39 mouse cellular contexts compared by ENCODE assay signal in the genomic region with DNA sequence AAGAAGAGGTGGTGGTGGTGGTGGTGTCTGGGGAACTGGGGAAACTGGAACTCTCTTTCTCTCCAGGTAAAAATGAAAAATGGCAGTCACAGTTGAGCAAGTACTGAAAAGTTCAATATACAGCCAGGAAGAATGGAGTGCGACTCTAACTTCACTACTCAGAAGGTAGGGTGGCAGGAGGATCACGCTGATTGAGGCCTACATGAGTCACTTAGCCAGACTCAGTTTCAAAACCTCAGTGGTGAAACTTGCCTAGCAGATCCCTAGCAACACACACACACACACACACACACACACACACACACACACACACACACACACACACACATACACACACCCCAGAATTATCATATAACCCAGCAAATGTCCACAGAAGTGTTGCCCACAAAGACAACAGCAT. TPM values are rescaled to one million over a fixed set of nuclear protein-coding genes. Genes with fewer than 3 reads are reported as not detected.
A peak's percentile ranks its signal among the peaks of the same experiment; 100 is the strongest.
DNase-seq lines count a peak whose midpoint lies in the region; ATAC-seq and TF ChIP-seq lines count a peak whose summit lies in the region.
"Had no signal": no experiment of that assay in that cellular context is flagged by ENCODE, and none has a peak within 500 bp of the region (broad histone marks: within the 10 kb centered on the region; RNA-seq: fewer than 3 reads in every experiment).

No protein-coding gene starts in this region.

- H3K9ac ChIP-seq in hindbrain, postnatal 0 days (replicated peaks; ENCODE audit: low read length) = no peak overlapping the region
- H3K9ac ChIP-seq in kidney, embryonic 16.5 days (replicated peaks; ENCODE audit: low read length) = no peak overlapping the region
- H3K9ac ChIP-seq: embryonic facial prominence, embryonic 13.5 days; forebrain, embryonic 15.5 days; heart, embryonic 15.5 days; hindbrain, embryonic 12.5 days; limb, embryonic 15.5 days; liver, embryonic 13.5 days; midbrain, embryonic 13.5 days; neural tube, embryonic 13.5 days had no signal

- H3K36me3 ChIP-seq in hindbrain, postnatal 0 days (ENCODE audit: insufficient read depth, low read length) = 0 out of 2 replicates have a peak, but pooled peaks cover 3% of the 10 kb centered on the region
- no peaks in the 10 kb centered on the region for H3K36me3 ChIP-seq in kidney, embryonic 16.5 days (ENCODE audit: insufficient read depth, low read length)
- H3K36me3 ChIP-seq: heart, embryonic 15.5 days; neural tube, embryonic 13.5 days had no signal

- H3K4me3 ChIP-seq in hindbrain, postnatal 0 days (ENCODE audit: low read length) = no peak overlapping the region
- no peak overlapping the region for H3K4me3 ChIP-seq in kidney, embryonic 16.5 days (ENCODE audit: low read length)
- H3K4me3 ChIP-seq: embryonic facial prominence, embryonic 13.5 days; forebrain, embryonic 10.5 days; forebrain, embryonic 15.5 days; heart, embryonic 10.5 days; heart, embryonic 15.5 days; hindbrain, embryonic 12.5 days; limb, embryonic 10.5 days; limb, embryonic 15.5 days; liver, embryonic 13.5 days; midbrain, embryonic 13.5 days; neural tube, embryonic 13.5 days had no signal

- WGBS in hindbrain, postnatal 0 days = 82% methylated on average over 2 of the region's 2 CpGs
- 96% methylated on average over 2 of the region's 2 CpGs for WGBS in kidney, embryonic 16.5 days

- H3K4me1 ChIP-seq in hindbrain, postnatal 0 days (ENCODE audit: insufficient read depth, low read length) = peaks cover 5% of the 10 kb centered on the region; the same call in 1 of the 2 replicates
- peaks cover 6% of the 10 kb centered on the region for H3K4me1 ChIP-seq in kidney, embryonic 16.5 days (ENCODE audit: insufficient read depth, low read length)
- H3K4me1 ChIP-seq: embryonic facial prominence, embryonic 13.5 days; forebrain, embryonic 10.5 days; forebrain, embryonic 15.5 days; heart, embryonic 10.5 days; limb, embryonic 10.5 days had no signal

- H3K27me3 ChIP-seq in hindbrain, postnatal 0 days (ENCODE audit: insufficient read depth, low read length) = no peaks in the 10 kb centered on the region
- no peaks in the 10 kb centered on the region for H3K27me3 ChIP-seq in kidney, embryonic 16.5 days (ENCODE audit: insufficient read depth, low read length)
- H3K27me3 ChIP-seq: embryonic facial prominence, embryonic 13.5 days; forebrain, embryonic 15.5 days; heart, embryonic 15.5 days; hindbrain, embryonic 12.5 days; limb, embryonic 15.5 days; liver, embryonic 13.5 days; megakaryocyte, embryonic 14.5 days; midbrain, embryonic 13.5 days; neural tube, embryonic 13.5 days had no signal

- no peak overlapping the region for H3K4me2 ChIP-seq in hindbrain, postnatal 0 days (ENCODE audit: low read depth, low read length)
- no peak overlapping the region for H3K4me2 ChIP-seq in kidney, embryonic 16.5 days (replicated peaks; ENCODE audit: low read depth, low read length)
- H3K4me2 ChIP-seq: embryonic facial prominence, embryonic 13.5 days; forebrain, embryonic 15.5 days; heart, embryonic 15.5 days; hindbrain, embryonic 12.5 days; limb, embryonic 15.5 days; liver, embryonic 13.5 days; midbrain, embryonic 13.5 days; neural tube, embryonic 13.5 days had no signal

- no peak for TF ChIP-seq CTCF in hindbrain, postnatal 0 days (IDR thresholded peaks at IDR 0.05; ENCODE audit: low read depth)

- DNase-seq in heart, adult 11 months = peak; percentile 37
- no peak for DNase-seq in heart, adult 9 months (ENCODE audit: low spot score in 2 of 2)
- peak; percentile 84 for DNase-seq in 416B (ENCODE audit: low read depth)
- peak; percentile 18 for DNase-seq in NIH3T3 (ENCODE audit: low read depth)
- no peak for DNase-seq in hindbrain, postnatal 0 days (ENCODE audit: low spot score)
- DNase-seq in thymus, postnatal 10 days (ENCODE audit: low spot score in 2 of 2) = no peak
- DNase-seq: adrenal gland, postnatal 36 days; cerebellum, postnatal 10 days; gastrocnemius, postnatal 36 days; kidney, adult 11 months; layer of hippocampus, postnatal 36 days; liver, embryonic 13.5 days; lung, adult 2 months; lung, postnatal 10 days; right cerebral cortex, postnatal 4 days had no signal

- ATAC-seq in megakaryocyte progenitor cell, adult 5-6 weeks (replicated peaks; ENCODE audit: poor library complexity) = peak; percentile 48
- ATAC-seq in hindbrain, postnatal 0 days = no peak
- ATAC-seq in kidney, embryonic 16.5 days (ENCODE audit: low FRiP score, low TSS enrichment) = no peak
- ATAC-seq: forebrain, embryonic 15.5 days; midbrain, embryonic 13.5 days had no signal

- H3K9me3 ChIP-seq in hindbrain, postnatal 0 days (ENCODE audit: low read length) = no peaks in the 10 kb centered on the region
- no peaks in the 10 kb centered on the region for H3K9me3 ChIP-seq in kidney, embryonic 16.5 days (ENCODE audit: low read length)
- H3K9me3 ChIP-seq: embryonic facial prominence, embryonic 13.5 days; forebrain, embryonic 10.5 days; forebrain, embryonic 15.5 days; heart, embryonic 10.5 days; heart, embryonic 15.5 days; hindbrain, embryonic 12.5 days; limb, embryonic 10.5 days; limb, embryonic 15.5 days; liver, embryonic 13.5 days; megakaryocyte, embryonic 14.5 days; midbrain, embryonic 13.5 days; neural tube, embryonic 13.5 days had no signal

- no peak overlapping the region for H3K27ac ChIP-seq in hindbrain, postnatal 0 days
- H3K27ac ChIP-seq in kidney, embryonic 16.5 days (ENCODE audit: low read length) = no peak overlapping the region
- H3K27ac ChIP-seq: embryonic facial prominence, embryonic 13.5 days; forebrain, embryonic 10.5 days; forebrain, embryonic 15.5 days; heart, embryonic 10.5 days; heart, embryonic 15.5 days; hindbrain, embryonic 12.5 days; limb, embryonic 10.5 days; limb, embryonic 15.5 days; liver, embryonic 13.5 days; midbrain, embryonic 13.5 days; neural tube, embryonic 13.5 days had no signal

RNA-seq across cellular contexts. Expression of a gene that starts 10.3 kb away (rescaled TPM):
- total RNA-seq in megakaryocyte progenitor cell, adult 5-6 weeks (2015) = 59.0 and 62.9 TPM in 2 replicates
- 73.1 and 89.6 TPM in 2 replicates for total RNA-seq in megakaryocyte progenitor cell, adult 5-6 weeks (2017)
- total RNA-seq in hindbrain, postnatal 0 days (2014; rRNA removed) = 169 and 172 TPM in 2 replicates
- 127 and 129 TPM in 2 replicates for polyA plus RNA-seq in hindbrain, postnatal 0 days (2015; fragmentation: Nextera tagmentation; extraction: Ambion mirVana)
- 135 and 143 TPM in 2 replicates for polyA plus RNA-seq in kidney, embryonic 16.5 days (2015; fragmentation: Nextera tagmentation; extraction: Ambion mirVana)

RNA-seq across cellular contexts. Expression of a gene that starts 47.4 kb away (rescaled TPM):
- 47.1 and 55.0 TPM in 2 replicates for total RNA-seq in megakaryocyte progenitor cell, adult 5-6 weeks (2015)
- 58.2 and 70.9 TPM in 2 replicates for total RNA-seq in megakaryocyte progenitor cell, adult 5-6 weeks (2017)
- total RNA-seq in hindbrain, postnatal 0 days (2014; rRNA removed) = 32.0 and 40.7 TPM in 2 replicates
- 27.9 and 35.2 TPM in 2 replicates for polyA plus RNA-seq in hindbrain, postnatal 0 days (2015; fragmentation: Nextera tagmentation; extraction: Ambion mirVana)
- polyA plus RNA-seq in kidney, embryonic 16.5 days (2015; fragmentation: Nextera tagmentation; extraction: Ambion mirVana) = 43.2 and 44.8 TPM in 2 replicates

RNA-seq across cellular contexts. Expression of a gene that starts 53.8 kb away (rescaled TPM):
- total RNA-seq in megakaryocyte progenitor cell, adult 5-6 weeks (2015) = not detected in 2 replicates
- not detected in 2 replicates for total RNA-seq in megakaryocyte progenitor cell, adult 5-6 weeks (2017)
- total RNA-seq in hindbrain, postnatal 0 days (2014; rRNA removed) = not detected in 2 replicates
- polyA plus RNA-seq in hindbrain, postnatal 0 days (2015; fragmentation: Nextera tagmentation; extraction: Ambion mirVana) = not detected in 2 replicates
- polyA plus RNA-seq in kidney, embryonic 16.5 days (2015; fragmentation: Nextera tagmentation; extraction: Ambion mirVana) = not detected in 2 replicates
- total RNA-seq: adrenal gland, adult 18-20 months; adrenal gland, postnatal 36 days; common myeloid progenitor, adult 5-6 weeks; gastrocnemius, adult 18-20 months; gastrocnemius, postnatal 36 days; heart, postnatal 25 days; layer of hippocampus, postnatal 36 days; MEL had no signal
- polyA plus RNA-seq: brain, embryonic 14.5 days; embryonic facial prominence, embryonic 13.5 days; forebrain, embryonic 10.5 days; forebrain, embryonic 15.5 days; frontal cortex, adult 2 months; heart, embryonic 10.5 days; heart, embryonic 15.5 days; hindbrain, embryonic 12.5 days; kidney, embryonic 14.5 days; large intestine, adult 2 months; limb, embryonic 10.5 days; limb, embryonic 15.5 days; liver, embryonic 13.5 days; lung, adult 2 months; midbrain, embryonic 13.5 days; neural tube, embryonic 13.5 days; stomach, embryonic 14.5 days; testis, adult 2 months had no signal

Comparison
In these comparisons a context has a peak if more than half of its experiments do, and no peak if none do; other contexts are left out.
1. DNase-seq: peak in heart, adult 11 months (single experiment), 416B (single experiment) and NIH3T3 (single experiment); none in heart, adult 9 months (0 of 2), hindbrain, postnatal 0 days (single experiment) and thymus, postnatal 10 days (0 of 2).